Mouse (Mus musculus) B cell, adult 2 months (primary cell): ENCODE measurements around the gene Abhd10.
A peak's percentile ranks its signal among the peaks of the same experiment; 100 is the strongest.

Source experiments
- DNase-seq, 2 experiments: peaks; one replicate each; pipeline ENCODE4 v3.0.0; 2022

Gene Abhd10

GRCm38 (mm10) chr16:45724061-45724741, 18.6 kb downstream of the Abhd10 start, which contains the start of gene Tagln3:
Gene Tagln3, minus strand, starts transcription at chr16:45724608.
- no peak for DNase-seq

DNA sequence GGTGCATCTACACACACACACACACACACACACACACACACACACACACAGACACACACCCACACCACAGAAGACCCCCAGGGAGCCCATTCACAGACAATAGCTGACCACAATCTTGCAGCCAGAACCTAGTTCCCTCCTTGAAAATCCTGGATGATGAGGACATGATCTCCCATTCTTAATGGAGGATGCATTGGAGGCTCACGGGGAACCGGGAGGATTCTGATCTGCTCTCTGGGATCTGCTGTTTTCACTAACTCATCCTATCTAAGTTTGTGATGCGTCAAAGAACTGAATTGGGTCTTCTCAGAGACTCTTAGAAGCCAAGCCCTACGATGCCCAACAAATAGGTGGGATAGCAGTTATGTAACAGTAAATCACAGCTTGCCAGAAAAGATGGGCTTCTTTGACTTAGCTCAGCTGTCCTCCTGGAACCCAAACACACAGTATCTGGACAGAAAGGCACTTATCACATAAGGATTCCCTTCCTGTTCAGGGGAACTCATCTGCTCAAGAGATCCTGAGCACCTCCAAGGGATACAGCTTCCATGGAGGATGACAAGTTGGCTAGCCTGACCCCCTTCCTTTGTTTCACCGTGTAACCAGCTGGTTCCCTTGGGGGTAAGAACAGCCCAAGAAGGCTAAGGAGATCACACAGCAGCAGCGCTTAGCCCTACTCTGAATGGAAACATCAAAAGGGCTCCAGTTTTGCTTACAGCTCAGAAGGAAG, 19.4 kb downstream of the Abhd10 start:
- DNase-seq: no peak

GRCm38 (mm10) chr16:45722460-45722951, 20.2 kb downstream of the Abhd10 start:
- no peak for DNase-seq

- DNase-seq: no peak
Observed at GRCm38 (mm10) chr16:45720022-45720630, 22.6 kb downstream of the Abhd10 start.

DNA sequence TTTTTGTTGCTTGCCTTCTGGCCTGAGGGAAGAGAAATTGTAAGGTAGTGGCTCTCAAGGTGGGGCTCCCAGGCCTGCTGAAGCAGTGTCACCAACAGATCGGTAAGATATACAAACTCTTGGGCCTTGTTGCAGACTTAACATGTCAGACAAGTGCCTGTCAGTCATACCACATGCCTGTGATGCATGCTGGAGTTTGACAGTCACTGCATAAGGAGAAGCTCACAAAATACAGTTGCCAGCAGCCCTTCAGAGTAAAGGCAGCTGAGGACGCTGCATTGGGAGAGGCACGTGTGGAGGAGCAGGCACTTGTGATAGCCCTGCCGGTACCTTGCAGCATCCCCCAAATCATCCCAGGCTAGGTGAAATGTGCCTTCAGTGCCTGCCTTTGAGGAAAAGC, 24.5 kb downstream of the Abhd10 start:
- no peak for DNase-seq

GRCm38 (mm10) chr16:45714489-45715150, 28.1 kb downstream of the Abhd10 start:
- no peak for DNase-seq

GRCm38 (mm10) chr16:45713878-45714277, 28.9 kb downstream of the Abhd10 start:
- DNase-seq: no peak

GRCm38 (mm10) chr16:45713261-45713660, 29.5 kb downstream of the Abhd10 start:
- no peak for DNase-seq

DNA sequence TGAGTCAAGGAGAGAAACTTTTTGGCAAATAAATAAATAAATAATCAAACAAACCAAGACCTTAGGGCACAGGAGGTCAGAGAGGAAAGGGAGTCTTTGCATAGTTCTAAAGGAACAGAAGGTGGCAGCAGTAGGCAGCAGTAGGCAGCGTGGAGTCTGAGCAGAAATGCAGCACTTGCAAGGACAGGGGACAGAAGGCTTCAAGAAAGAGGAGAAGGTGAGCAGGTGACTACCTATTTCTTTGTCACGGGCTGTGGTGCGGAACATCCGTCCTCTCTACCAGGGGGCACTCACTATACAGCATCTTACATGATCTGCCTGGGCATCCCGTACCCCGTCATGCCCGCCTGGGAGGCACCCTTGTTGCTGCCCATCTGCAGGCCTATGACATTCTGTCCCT, 31.5 kb downstream of the Abhd10 start:
- no peak for DNase-seq

GRCm38 (mm10) chr16:45699301-45699700, 43.5 kb downstream of the Abhd10 start:
- no peak for DNase-seq

DNA sequence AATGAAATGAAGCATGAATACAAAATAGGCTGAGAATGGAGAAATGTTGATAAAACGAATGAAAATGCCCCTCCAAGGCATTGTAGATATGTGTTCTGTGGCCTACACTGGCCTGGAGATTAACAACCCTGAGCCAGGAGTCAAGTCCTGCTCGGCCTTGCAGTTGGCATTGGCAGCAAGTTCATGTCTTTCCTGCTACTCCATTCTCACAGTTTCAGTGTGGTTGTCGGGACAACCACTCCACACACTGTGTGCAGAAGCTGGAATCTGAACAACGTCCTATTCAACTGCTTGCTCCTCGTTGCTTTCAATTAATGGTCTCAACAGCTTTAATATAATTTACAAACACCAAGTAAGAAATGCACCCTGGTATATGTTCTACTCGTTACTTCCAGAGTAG, 44.8 kb downstream of the Abhd10 start:
- DNase-seq: no peak

DNA sequence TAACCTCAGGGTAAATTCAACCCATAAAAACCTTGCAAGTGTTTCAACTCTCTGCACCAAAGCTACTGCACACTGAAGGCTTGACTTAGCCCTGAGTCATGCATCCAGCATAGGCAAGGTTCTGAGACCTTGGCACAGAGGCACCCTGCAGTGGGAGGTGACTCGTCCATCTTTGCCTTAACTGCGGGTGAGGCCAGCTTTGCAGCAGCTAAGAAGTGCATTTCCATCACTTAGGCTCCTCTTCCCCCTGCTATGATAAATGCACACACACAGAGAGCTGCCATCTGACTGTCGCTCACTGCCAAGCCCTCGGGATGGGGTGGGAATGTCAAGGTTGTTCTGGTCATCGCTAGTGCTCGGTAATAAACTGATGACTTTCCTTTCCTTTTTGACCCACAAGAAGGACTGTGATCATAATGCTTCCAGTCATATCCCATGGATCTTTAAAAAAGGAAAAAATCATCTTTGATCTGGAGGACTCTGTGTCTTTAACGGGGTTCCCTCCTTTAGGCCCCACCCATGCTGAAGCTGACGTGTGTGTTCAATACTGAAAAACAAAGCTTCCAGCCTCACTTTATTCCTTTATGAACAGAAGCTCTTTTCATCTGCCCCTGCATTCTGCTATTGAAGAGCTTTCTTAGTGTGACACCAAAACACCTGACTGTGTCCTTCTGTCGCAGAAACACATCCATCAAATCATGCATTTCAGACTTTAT, 47.2 kb downstream of the Abhd10 start:
- no peak for DNase-seq

GRCm38 (mm10) chr16:45693558-45693957, 49.2 kb downstream of the Abhd10 start, which contains the start of gene Tmprss7:
Gene Tmprss7, minus strand, starts transcription at chr16:45693658.
- no peak for DNase-seq

DNA sequence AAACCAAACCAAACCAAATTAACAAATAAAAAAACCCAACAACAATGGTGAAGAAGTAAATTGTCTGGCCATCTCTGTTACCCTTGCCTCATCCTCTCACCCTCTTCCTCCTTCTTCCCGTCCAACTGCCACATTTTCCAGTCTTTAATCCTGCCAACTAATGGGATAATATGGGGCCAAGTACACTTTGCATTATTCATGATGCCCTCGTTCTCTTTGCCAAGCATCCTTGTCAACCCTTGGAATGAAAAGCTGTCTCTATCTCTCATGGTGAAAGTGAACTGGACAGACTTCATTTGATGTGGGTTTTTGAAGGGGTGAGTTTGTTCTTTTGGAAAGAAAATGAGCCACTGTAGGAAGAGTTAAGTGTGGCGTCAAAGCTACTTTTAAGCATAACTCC, 49.9 kb downstream of the Abhd10 start:
- DNase-seq: no peak

DNA sequence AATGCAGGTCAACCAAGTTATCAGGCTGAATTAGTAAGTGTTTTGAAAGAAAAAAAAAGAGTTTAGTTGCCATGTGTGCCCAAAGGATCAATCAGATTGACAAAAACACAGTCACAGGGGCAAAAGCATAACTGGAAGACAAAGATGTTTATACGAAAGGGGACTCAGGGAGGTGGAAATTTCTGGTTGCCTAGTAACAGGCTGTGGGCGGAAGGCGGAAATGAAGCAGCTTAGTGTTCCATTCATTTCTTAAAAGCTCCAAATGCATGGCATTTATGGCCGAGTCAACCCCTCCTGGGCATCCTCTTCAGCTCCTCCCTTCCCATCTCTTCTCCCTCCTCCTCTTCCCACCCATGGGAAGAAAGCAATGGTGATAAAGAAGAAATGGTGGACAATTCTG, 52.6 kb downstream of the Abhd10 start:
- peak in 1 of 2 experiments; percentile 2 for DNase-seq

DNA sequence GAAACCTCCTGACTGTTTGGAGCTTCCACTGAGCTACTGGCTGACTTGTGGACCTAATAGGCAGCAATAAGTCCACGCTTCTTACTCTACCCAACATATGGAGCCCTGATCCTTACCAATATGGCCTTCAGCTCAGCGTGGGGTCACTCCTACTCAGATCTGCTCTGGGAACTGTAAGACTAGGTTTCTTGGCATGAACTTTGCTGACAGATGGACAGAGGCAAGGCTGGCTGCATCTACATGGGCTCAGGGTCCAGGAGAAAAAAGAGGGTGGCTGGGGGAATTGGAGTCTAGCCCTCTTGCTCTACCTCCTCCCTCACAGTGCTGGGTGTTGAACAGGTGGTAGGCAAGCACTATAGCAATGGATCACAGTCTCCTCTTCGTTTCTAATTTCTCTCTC, 55.9 kb downstream of the Abhd10 start:
- DNase-seq: no peak

DNA sequence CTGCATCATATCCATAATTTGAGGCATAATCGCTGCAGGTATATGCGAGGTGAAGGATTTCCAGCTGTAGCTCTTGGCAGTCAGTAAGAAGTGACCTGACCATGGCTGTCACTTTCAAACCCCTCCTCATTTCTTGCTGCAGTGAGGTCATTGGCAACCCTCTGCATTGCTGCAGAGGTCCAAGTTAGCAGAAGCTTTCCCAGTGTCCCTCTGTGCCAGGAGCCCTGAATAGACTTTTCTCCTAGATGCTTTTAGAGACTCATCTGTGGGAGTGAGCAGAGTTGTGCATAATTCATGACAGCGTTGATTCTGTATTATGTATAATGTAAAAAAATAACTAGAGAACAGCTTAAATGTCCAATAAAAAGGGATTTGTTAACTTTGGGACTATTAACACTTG, 57.5 kb downstream of the Abhd10 start:
- DNase-seq: no peak

DNA sequence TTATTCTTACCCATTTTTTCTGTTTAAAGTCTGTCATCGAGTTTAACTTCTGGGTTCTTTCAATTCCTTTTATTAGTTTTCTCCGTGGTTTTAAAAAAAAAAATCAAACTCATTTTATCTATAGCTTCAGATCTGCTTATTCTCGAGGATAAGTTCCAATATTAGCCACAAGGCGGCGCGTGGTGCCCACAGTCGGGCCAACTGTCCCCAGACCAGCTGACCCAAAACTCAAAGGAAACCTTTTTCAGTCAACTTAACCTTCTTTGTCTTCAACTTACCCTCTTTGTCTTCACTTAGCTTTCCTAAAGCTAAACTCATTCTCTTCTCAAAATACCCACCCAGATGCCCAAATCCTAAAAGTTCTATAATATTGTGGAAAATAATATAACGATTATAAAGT, 57.9 kb downstream of the Abhd10 start:
- DNase-seq: peak; percentile 68 to 70
